Mouse (Mus musculus) ES-E14 (cell line): Measurements from ENCODE around the gene Rbm38. TPM values are rescaled to one million over a fixed set of nuclear protein-coding genes. Genes with fewer than 3 reads are reported as not detected.

Experiments used
- DNase-seq: peaks from one replicate; pipeline ENCODE4 v3.0.0-alpha.2; 2013; ENCODE audit warnings: low read depth, low spot score
- H3K27ac ChIP-seq: 2 replicates; pipeline ENCODE4 v1.5.1; 2012; ENCODE audit warnings: low read depth, mild to moderate bottlenecking, low read length, moderate library complexity, mixed read lengths; ENCODE audit not compliant: poor library complexity, insufficient read depth, severe bottlenecking
- H3K36me3 ChIP-seq: 2 replicates; pipeline ENCODE4 v1.6.1; 2012; ENCODE audit warnings: mild to moderate bottlenecking, low read length, moderate library complexity, mixed read lengths; ENCODE audit not compliant: control insufficient read depth, poor library complexity, insufficient read depth, severe bottlenecking
- H3K4me1 ChIP-seq, 2 experiments: fragments of 150-350 bp in 1 of 2; sonication (generic) in 1 of 2; 2 replicates each; pipeline ENCODE4 v1.6.1; 2012; ENCODE audit warnings: low read length in 2 of 2, mild to moderate bottlenecking in 1 of 2, mixed read lengths in 1 of 2; ENCODE audit not compliant: control insufficient read depth in 2 of 2, insufficient read depth in 2 of 2, poor library complexity in 1 of 2
- H3K4me3 ChIP-seq, 2 experiments: fragments of 150-350 bp in 1 of 2; sonication (generic) in 1 of 2; 2 replicates each; pipeline ENCODE4 v1.5.1; 2012; ENCODE audit warnings: low read length in 2 of 2, low read depth in 1 of 2, mild to moderate bottlenecking in 1 of 2, mixed read lengths in 1 of 2; ENCODE audit not compliant: insufficient read depth in 1 of 2, poor library complexity in 1 of 2, severe bottlenecking in 1 of 2
- H3K9ac ChIP-seq: 2 replicates; pipeline ENCODE4 v1.6.1; 2012; ENCODE audit warnings: low read depth, mild to moderate bottlenecking, low read length, mixed read lengths; ENCODE audit not compliant: poor library complexity, insufficient read depth, severe bottlenecking
- H3K9me3 ChIP-seq: fragments of 150-350 bp; sonication (generic); 2 replicates; pipeline ENCODE4 v1.6.1; 2012; ENCODE audit warnings: low read depth, mild to moderate bottlenecking, low read length; ENCODE audit not compliant: control insufficient read depth, insufficient read depth
- CHD2 ChIP-seq: IDR thresholded peaks from 2 replicates; pipeline ENCODE4 v1.6.1; 2014; ENCODE audit warnings: mild to moderate bottlenecking, low read depth, low read length, inconsistent platforms
- HCFC1 ChIP-seq: IDR thresholded peaks from 2 replicates; pipeline ENCODE4 v1.6.1; 2012; ENCODE audit warnings: low read length, inconsistent platforms, borderline replicate concordance; ENCODE audit not compliant: insufficient read depth
- MAFK ChIP-seq: IDR thresholded peaks from 2 replicates; pipeline ENCODE4 v1.6.1; 2014; ENCODE audit warnings: mild to moderate bottlenecking, low read depth, low read length, inconsistent platforms; ENCODE audit not compliant: insufficient read depth
- ZC3H11A ChIP-seq: IDR thresholded peaks from 2 replicates; pipeline ENCODE4 v1.6.1; 2012; ENCODE audit warnings: low read depth, mild to moderate bottlenecking, inconsistent platforms, low read length, borderline replicate concordance
- ZNF384 ChIP-seq: IDR thresholded peaks from 2 replicates; pipeline ENCODE4 v1.6.1; 2012; ENCODE audit warnings: low read depth, low read length, inconsistent platforms
- in situ Hi-C, 2 experiments: fragments of 600-800 bp; cut with MboI; formaldehyde crosslinking; loops; one replicate each; pipeline ENCODE4 v1.15.1; 2025; ENCODE audit warnings: low sequenced_read_pairs in 2 of 2, inconsistent platforms in 1 of 2; ENCODE audit not compliant: unreplicated experiment in 2 of 2
- total RNA-seq: library from RNA; depleted of rRNA; stranded (reverse); fragments of 300-350 nt; gene quantifications from 2 replicates; pipeline ENCODE4 v1.2.3, GENCODE M21; 2012

Gene Rbm38
- total RNA-seq, 1 experiment: 26.7 TPM

DNA sequence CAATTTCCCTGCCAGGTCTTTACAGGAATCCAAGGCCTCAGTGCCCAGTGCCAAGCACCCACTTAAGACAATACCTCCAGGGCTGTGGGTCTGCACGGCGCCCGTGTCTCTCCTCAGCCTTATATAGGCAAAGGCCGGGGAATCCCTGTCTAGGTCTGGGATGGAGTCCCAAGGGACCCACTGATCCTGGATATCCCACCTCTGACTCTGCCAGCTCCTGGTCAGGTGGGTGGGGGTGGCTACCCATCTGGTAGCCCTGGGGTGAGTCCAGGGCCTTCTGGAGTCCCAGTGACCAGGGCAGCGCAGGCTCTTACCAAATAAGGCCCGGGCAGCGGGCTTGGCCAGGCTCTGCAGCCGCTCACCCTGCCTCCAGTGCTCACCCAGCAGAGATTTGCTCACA is 32.6 kb downstream of the Rbm38 start:
- peaks cover 2 to 22% of the 10 kb centered on the region in 2 experiments; a peak in 1 of 4 replicates for H3K4me1 ChIP-seq
- no peak overlapping the region for H3K4me3 ChIP-seq

DNA sequence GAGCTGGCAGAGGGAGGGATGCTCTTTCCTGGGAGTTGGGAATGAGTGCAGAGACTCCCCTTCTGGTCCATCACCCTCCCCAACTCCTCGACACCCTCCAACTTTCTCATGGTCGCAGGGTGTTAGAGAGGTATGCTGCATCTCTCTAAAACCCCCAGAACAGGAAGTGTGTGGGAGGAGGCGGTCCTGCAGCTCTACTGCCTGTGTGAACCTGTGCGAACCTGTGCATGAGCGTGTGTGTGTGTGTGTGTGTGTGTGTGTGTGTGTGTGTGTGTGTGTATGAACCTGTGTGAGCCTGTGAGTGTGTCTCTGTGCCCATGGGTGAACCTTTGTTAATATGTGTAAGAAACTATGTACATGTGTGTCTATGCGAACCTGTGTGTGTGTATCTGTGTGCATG is 33.5 kb downstream of the Rbm38 start:
- H3K4me3 ChIP-seq: no peak overlapping the region
- H3K27ac ChIP-seq: no peak overlapping the region
- DNase-seq: no peak
- no peaks in the 10 kb centered on the region for H3K36me3 ChIP-seq
- H3K9ac ChIP-seq: no peak overlapping the region
- in situ Hi-C loops: no loop called here
- no peaks in the 10 kb centered on the region for H3K9me3 ChIP-seq
- peaks cover 0 to 25% of the 10 kb centered on the region in 2 experiments; a peak in 1 of 4 replicates for H3K4me1 ChIP-seq
- TF ChIP-seq HCFC1: no peak

More for the DNA sequence above, 32.6 kb downstream of the Rbm38 start:
- DNase-seq: no peak
- in situ Hi-C loops: no loop called here
- Histone ChIP-seq H3K36me3 (no peaks in the 10 kb centered on the region), H3K9me3 (no peaks in the 10 kb centered on the region), H3K27ac (no peak overlapping the region), H3K9ac (no peak overlapping the region)
- TF ChIP-seq CHD2 (no peak), MAFK (no peak), ZC3H11A (no peak), ZNF384 (no peak), HCFC1 (no peak)

DNA sequence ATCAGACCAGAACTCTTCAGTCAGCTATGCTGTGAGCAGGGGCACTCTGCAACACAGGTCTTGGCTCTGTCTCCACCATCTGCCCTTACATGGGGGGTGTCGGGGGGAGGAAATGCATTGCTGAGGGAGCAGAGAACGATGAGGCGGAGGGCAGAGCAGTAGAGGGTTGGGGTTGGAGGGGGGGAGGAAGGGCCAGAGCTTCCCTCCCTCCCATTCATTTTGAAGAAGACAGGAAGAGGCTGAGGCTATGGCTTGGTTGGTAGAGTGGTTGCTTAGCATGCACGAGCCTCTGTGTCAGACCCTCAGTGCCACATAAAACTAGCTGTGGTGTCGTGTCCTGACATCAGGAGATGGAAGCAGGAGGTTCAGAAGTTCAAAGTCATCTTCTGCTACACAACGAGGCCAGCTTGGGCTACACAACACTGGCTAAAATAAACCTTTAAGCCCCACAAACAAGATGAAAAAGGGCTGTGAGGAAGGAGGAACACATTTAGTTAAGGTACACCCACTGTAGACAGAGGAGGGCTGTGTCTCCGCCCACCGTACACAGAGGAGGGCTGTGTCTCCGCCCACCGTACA is 36.1 kb downstream of the Rbm38 start:
- in situ Hi-C loops: no loop called here
- Histone ChIP-seq H3K9me3 (no peaks in the 10 kb centered on the region), H3K27ac (peak overlapping the region; percentile 8; the same call in 1 of the 2 replicates), H3K9ac (no peak overlapping the region), H3K36me3 (no peaks in the 10 kb centered on the region), H3K4me3 (no peak overlapping the region), H3K4me1 (peaks cover 0 to 11% of the 10 kb centered on the region in 2 experiments; a peak in 1 of 4 replicates)
- no peak for DNase-seq
- TF ChIP-seq ZC3H11A (no peak), HCFC1 (no peak), MAFK (no peak), ZNF384 (no peak), CHD2 (no peak)

DNA sequence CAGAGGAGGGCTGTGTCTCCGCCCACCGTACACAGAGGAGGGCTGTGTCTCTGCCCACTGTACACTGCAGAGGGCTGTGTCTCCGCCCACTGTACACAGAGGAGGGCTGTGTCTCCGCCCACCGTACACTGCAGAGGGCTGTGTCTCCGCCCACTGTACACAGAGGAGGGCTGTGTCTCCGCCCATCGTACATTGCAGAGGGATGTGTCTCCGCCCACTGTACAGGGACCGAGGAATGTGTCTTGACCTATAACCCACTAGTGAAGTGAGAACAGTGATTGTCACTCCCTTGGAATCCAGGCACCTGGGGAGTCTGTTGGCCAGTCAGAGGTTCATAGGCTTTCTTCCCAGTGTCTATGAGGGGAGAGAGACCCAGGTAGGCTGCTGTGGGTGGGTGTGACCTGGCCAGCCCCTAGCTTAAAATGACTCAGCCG is 36.6 kb downstream of the Rbm38 start:
- TF ChIP-seq CHD2 (no peak), ZNF384 (no peak), ZC3H11A (no peak), MAFK (no peak), HCFC1 (no peak)
- Histone ChIP-seq H3K4me3 (no peak overlapping the region), H3K9me3 (no peaks in the 10 kb centered on the region), H3K27ac (no peak overlapping the region), H3K4me1 (peaks cover 0 to 11% of the 10 kb centered on the region in 2 experiments; a peak in 1 of 4 replicates), H3K36me3 (no peaks in the 10 kb centered on the region), H3K9ac (no peak overlapping the region)
- peak; percentile 84 for DNase-seq
- in situ Hi-C loops: no loop called here

DNA sequence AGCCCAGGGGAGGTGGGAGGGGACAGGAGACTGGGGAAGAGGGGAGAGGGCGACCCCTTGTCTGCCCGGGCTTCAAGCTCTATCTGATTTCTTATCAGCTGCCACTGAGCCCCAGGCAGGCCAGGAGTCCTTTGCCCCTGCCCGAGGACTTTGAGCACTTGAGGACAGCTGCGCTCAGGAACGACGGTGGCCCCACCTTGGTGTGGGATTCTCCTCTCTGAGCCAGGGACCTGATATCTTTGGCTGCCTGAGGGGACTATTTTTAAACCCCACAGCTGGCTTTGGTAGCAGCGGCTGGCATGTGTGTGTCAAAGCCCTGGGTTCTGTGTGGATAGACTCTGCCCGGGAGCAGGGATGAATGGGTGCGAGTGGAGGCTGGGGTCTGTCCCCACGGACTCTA is 37.3 kb downstream of the Rbm38 start:
- Histone ChIP-seq H3K4me1 (peaks cover 0 to 11% of the 10 kb centered on the region in 2 experiments; a peak in 1 of 4 replicates), H3K4me3 (no peak overlapping the region), H3K27ac (no peak overlapping the region), H3K9me3 (no peaks in the 10 kb centered on the region), H3K36me3 (no peaks in the 10 kb centered on the region), H3K9ac (no peak overlapping the region)
- no peak for DNase-seq
- in situ Hi-C loops: no loop called here
- TF ChIP-seq ZNF384 (no peak), MAFK (no peak), CHD2 (no peak), ZC3H11A (no peak), HCFC1 (no peak)
